Mouse (Mus musculus) embryonic facial prominence, embryonic 11.5 days (tissue): Measurements from ENCODE around the gene Baz1b. TPM values are rescaled to one million over a fixed set of nuclear protein-coding genes. Genes with fewer than 3 reads are reported as not detected.

ENCODE experiments used
- ATAC-seq: fragments of 200-750 bp; cut with Nextera tagmentation; replicated peaks from 2 replicates; pipeline ENCODE4 v1.8.0; 2017; ENCODE audit warnings: low read depth; ENCODE audit not compliant: insufficient number of reproducible peaks, low FRiP score, low TSS enrichment
- DNase-seq: peaks from one replicate; pipeline ENCODE4 v3.0.0-alpha.2; 2015; ENCODE audit warnings: low spot score
- H3K27ac ChIP-seq: fragments of 300-500 bp; sonication (generic); replicated peaks from 2 replicates; pipeline ENCODE4 v1.5.1; 2014; ENCODE audit warnings: mild to moderate bottlenecking, low read depth, low read length, control low read depth
- H3K27me3 ChIP-seq: fragments of 300-500 bp; sonication (generic); 2 replicates; pipeline ENCODE4 v1.6.1; 2014; ENCODE audit warnings: mild to moderate bottlenecking, low read length, moderate library complexity, mixed read lengths; ENCODE audit not compliant: control insufficient read depth, insufficient read depth
- H3K36me3 ChIP-seq: fragments of 300-500 bp; sonication (generic); replicated peaks from 2 replicates; pipeline ENCODE4 v1.6.1; 2014; ENCODE audit warnings: low read depth, mild to moderate bottlenecking, low read length, moderate library complexity, mixed read lengths; ENCODE audit not compliant: control insufficient read depth, insufficient read depth
- H3K4me1 ChIP-seq: fragments of 300-500 bp; sonication (generic); 2 replicates; pipeline ENCODE4 v1.6.1; 2014; ENCODE audit warnings: low read length, mixed read lengths; ENCODE audit not compliant: control insufficient read depth, insufficient read depth
- H3K4me2 ChIP-seq: fragments of 300-500 bp; sonication (generic); 2 replicates; pipeline ENCODE4 v1.6.1; 2014; ENCODE audit warnings: low read depth, mild to moderate bottlenecking, control low read depth, low read length, moderate library complexity
- H3K4me3 ChIP-seq: fragments of 300-500 bp; sonication (generic); 2 replicates; pipeline ENCODE4 v1.5.1; 2014; ENCODE audit warnings: low read depth, low read length, control low read depth
- H3K9ac ChIP-seq: fragments of 300-500 bp; sonication (generic); replicated peaks from 2 replicates; pipeline ENCODE4 v1.6.1; 2014; ENCODE audit warnings: mild to moderate bottlenecking, control low read depth, low read length
- H3K9me3 ChIP-seq: fragments of 300-500 bp; sonication (generic); replicated peaks from 2 replicates; pipeline ENCODE4 v1.6.1; 2016; ENCODE audit warnings: mild to moderate bottlenecking, low read length, inconsistent platforms, mixed read lengths; ENCODE audit not compliant: control insufficient read depth
- WGBS: fragments of 180-500 bp; shearing (Covaris S2); extraction: QIAGEN DNeasy Blood & Tissue Kit; methylation state at CpG from one replicate; pipeline ENCODE4 v1.1.7; 2014; 5-methylcytosine and 5-hydroxymethylcytosine counted together
- polyA plus RNA-seq: library from polyadenylated mRNA; unstranded; fragments of >200 nt; fragmentation: Nextera tagmentation; extraction: Ambion mirVana; gene quantifications from 2 replicates; pipeline ENCODE4 v1.2.1, GENCODE M21; 2014

Gene Baz1b
- polyA plus RNA-seq, 1 experiment from 2014 or later = 65.6 TPM

- Histone ChIP-seq H3K27me3 (no peaks in the 10 kb centered on the region), H3K9ac (peak overlapping the region; percentile 100), H3K4me1 (no peaks in the 10 kb centered on the region), H3K36me3 (peaks cover 3% of the 10 kb centered on the region; the same call in 1 of the 2 replicates), H3K4me2 (peak overlapping the region; percentile 58), H3K27ac (no peak overlapping the region), H3K4me3 (peak overlapping the region; percentile 100), H3K9me3 (no peaks in the 10 kb centered on the region)
- ATAC-seq (no peak), DNase-seq (no peak)
- 61% methylated on average over 2 of the region's 2 CpGs for WGBS
Measured at GRCm38 (mm10) chr5:135189281-135190022, 2.4 kb downstream of the Baz1b start.

DNA sequence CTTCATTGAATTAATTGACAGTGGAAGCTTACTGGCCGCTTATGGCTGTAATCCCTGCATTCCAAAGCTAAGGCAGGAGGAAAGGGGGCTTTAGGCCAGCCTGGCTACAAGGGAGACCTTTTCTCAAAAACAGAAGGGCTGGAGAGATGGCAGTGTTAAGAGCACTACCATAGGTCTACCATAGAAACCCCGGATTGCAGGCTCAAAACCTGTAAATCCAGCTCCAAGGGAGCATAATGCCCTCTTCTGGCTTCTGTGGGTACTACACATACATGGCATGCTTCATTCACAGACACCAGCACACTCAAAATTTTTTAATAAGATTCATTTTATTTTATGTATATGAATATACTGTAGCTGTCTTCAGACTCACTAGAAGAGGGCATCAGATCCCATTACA, 4.6 kb downstream of the Baz1b start:
- ATAC-seq = no peak
- Histone ChIP-seq H3K9me3 (no peaks in the 10 kb centered on the region), H3K4me1 (no peaks in the 10 kb centered on the region), H3K27ac (no peak overlapping the region), H3K36me3 (peaks cover 3% of the 10 kb centered on the region), H3K9ac (no peak overlapping the region), H3K4me2 (no peak overlapping the region), H3K4me3 (no peak overlapping the region), H3K27me3 (no peaks in the 10 kb centered on the region)
- WGBS = 38% methylated on average over 2 of the region's 2 CpGs
- DNase-seq = peak; percentile 84

- ATAC-seq = no peak
- WGBS = 91% methylated on average over 1 of the region's 1 CpGs
Measured at GRCm38 (mm10) chr5:135192431-135192830, 5.4 kb downstream of the Baz1b start.

GRCm38 (mm10) chr5:135196367-135196766, 9.3 kb downstream of the Baz1b start:
- DNase-seq = no peak
- Histone ChIP-seq H3K4me1 (no peaks in the 10 kb centered on the region), H3K4me3 (no peak overlapping the region), H3K27me3 (no peaks in the 10 kb centered on the region), H3K4me2 (no peak overlapping the region), H3K36me3 (peaks cover 6% of the 10 kb centered on the region), H3K9me3 (no peaks in the 10 kb centered on the region), H3K9ac (no peak overlapping the region), H3K27ac (no peak overlapping the region)
- 84% methylated on average over 6 of the region's 6 CpGs for WGBS
- ATAC-seq = no peak

More at GRCm38 (mm10) chr5:135192431-135192830, 5.4 kb downstream of the Baz1b start:
- H3K4me3 ChIP-seq = no peak overlapping the region
- H3K9me3 ChIP-seq = no peaks in the 10 kb centered on the region
- H3K36me3 ChIP-seq = peaks cover 3% of the 10 kb centered on the region
- DNase-seq = peak; percentile 59
- no peak overlapping the region for H3K9ac ChIP-seq
- H3K27me3 ChIP-seq = no peaks in the 10 kb centered on the region
- H3K4me2 ChIP-seq = no peak overlapping the region
- no peaks in the 10 kb centered on the region for H3K4me1 ChIP-seq
- no peak overlapping the region for H3K27ac ChIP-seq

DNA sequence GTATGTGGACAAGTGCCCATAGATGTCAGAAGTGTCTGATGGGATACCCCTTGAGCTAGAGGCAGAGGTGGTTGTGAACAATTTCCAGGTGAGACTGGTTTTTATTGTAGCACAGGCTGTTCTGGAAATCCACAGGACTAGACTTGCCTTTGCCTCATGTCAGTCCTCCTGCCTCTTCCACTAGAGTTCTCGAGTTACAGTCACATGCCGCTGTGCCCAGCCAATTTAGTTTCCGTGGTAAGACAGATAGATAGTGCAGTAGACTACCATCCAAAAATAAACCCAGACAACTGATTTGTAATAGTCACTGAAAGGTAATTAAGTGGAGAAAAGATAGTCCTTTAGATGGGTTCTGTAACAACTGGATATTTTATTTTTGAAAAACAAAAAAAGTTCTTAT, 15.7 kb downstream of the Baz1b start:
- 76% methylated on average over 3 of the region's 3 CpGs for WGBS
- H3K27me3 ChIP-seq = no peaks in the 10 kb centered on the region
- no peaks in the 10 kb centered on the region for H3K4me1 ChIP-seq
- H3K27ac ChIP-seq = no peak overlapping the region
- H3K9me3 ChIP-seq = no peaks in the 10 kb centered on the region
- H3K36me3 ChIP-seq = peaks cover 19% of the 10 kb centered on the region
- H3K9ac ChIP-seq = no peak overlapping the region
- ATAC-seq (no peak), DNase-seq (no peak)
- no peak overlapping the region for H3K4me2 ChIP-seq
- no peak overlapping the region for H3K4me3 ChIP-seq

DNA sequence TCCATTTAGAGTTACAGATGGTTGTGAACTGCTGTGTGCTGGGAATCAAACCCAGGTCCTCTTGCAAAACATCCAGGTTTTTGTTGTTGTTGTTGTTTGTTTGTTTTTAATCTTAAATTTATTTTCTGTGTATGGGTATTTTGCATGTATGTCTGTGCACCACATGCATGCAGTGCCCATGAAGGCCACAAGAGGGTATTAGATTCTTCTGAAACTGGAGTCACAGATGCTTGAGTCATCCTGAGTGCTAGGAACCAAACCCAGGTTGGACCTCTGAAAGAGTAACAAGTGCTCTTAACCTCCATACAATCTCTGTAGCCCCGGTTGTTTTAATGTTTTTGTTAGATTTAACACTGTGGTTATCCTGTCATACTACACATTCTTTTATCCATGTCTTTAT, 21.1 kb downstream of the Baz1b start:
- H3K4me3 ChIP-seq = no peak overlapping the region
- H3K27ac ChIP-seq = no peak overlapping the region
- H3K4me1 ChIP-seq = no peaks in the 10 kb centered on the region
- WGBS = 96% methylated on average over 1 of the region's 1 CpGs
- ATAC-seq (no peak), DNase-seq (no peak)
- H3K36me3 ChIP-seq = peaks cover 25% of the 10 kb centered on the region
- no peaks in the 10 kb centered on the region for H3K9me3 ChIP-seq
- no peaks in the 10 kb centered on the region for H3K27me3 ChIP-seq
- H3K9ac ChIP-seq = no peak overlapping the region
- H3K4me2 ChIP-seq = no peak overlapping the region

- Histone ChIP-seq H3K36me3 (peaks cover 25% of the 10 kb centered on the region), H3K4me1 (no peaks in the 10 kb centered on the region), H3K27ac (no peak overlapping the region), H3K27me3 (no peaks in the 10 kb centered on the region), H3K4me3 (no peak overlapping the region), H3K4me2 (no peak overlapping the region), H3K9ac (no peak overlapping the region), H3K9me3 (no peaks in the 10 kb centered on the region)
- 91% methylated on average over 6 of the region's 6 CpGs for WGBS
- DNase-seq (no peak), ATAC-seq (no peak)
Measured at GRCm38 (mm10) chr5:135216871-135217270, 29.8 kb downstream of the Baz1b start.

- no peak overlapping the region for H3K27ac ChIP-seq
- peaks cover 40% of the 10 kb centered on the region for H3K36me3 ChIP-seq
- DNase-seq (no peak), ATAC-seq (no peak)
- no peaks in the 10 kb centered on the region for H3K4me1 ChIP-seq
- no peak overlapping the region for H3K4me3 ChIP-seq
- no peaks in the 10 kb centered on the region for H3K9me3 ChIP-seq
- no peak overlapping the region for H3K4me2 ChIP-seq
- H3K27me3 ChIP-seq = no peaks in the 10 kb centered on the region
- no peak overlapping the region for H3K9ac ChIP-seq
Measured at GRCm38 (mm10) chr5:135220941-135221340, 33.9 kb downstream of the Baz1b start.
